Mouse (Mus musculus) ES-E14 (cell line): ENCODE measurements around the gene Pml. TPM values are rescaled to one million over a fixed set of nuclear protein-coding genes. Genes with fewer than 3 reads are reported as not detected.

Source experiments
- DNase-seq: peaks from one replicate; pipeline ENCODE4 v3.0.0-alpha.2; 2013; ENCODE audit warnings: low read depth, low spot score
- H3K27ac ChIP-seq: 2 replicates; pipeline ENCODE4 v1.5.1; 2012; ENCODE audit warnings: low read depth, mild to moderate bottlenecking, low read length, moderate library complexity, mixed read lengths; ENCODE audit not compliant: poor library complexity, insufficient read depth, severe bottlenecking
- H3K36me3 ChIP-seq: 2 replicates; pipeline ENCODE4 v1.6.1; 2012; ENCODE audit warnings: mild to moderate bottlenecking, low read length, moderate library complexity, mixed read lengths; ENCODE audit not compliant: control insufficient read depth, poor library complexity, insufficient read depth, severe bottlenecking
- H3K4me1 ChIP-seq, 2 experiments: fragments of 150-350 bp in 1 of 2; sonication (generic) in 1 of 2; 2 replicates each; pipeline ENCODE4 v1.6.1; 2012; ENCODE audit warnings: low read length in 2 of 2, mild to moderate bottlenecking in 1 of 2, mixed read lengths in 1 of 2; ENCODE audit not compliant: control insufficient read depth in 2 of 2, insufficient read depth in 2 of 2, poor library complexity in 1 of 2
- H3K4me3 ChIP-seq, 2 experiments: fragments of 150-350 bp in 1 of 2; sonication (generic) in 1 of 2; 2 replicates each; pipeline ENCODE4 v1.5.1; 2012; ENCODE audit warnings: low read length in 2 of 2, low read depth in 1 of 2, mild to moderate bottlenecking in 1 of 2, mixed read lengths in 1 of 2; ENCODE audit not compliant: insufficient read depth in 1 of 2, poor library complexity in 1 of 2, severe bottlenecking in 1 of 2
- H3K9ac ChIP-seq: 2 replicates; pipeline ENCODE4 v1.6.1; 2012; ENCODE audit warnings: low read depth, mild to moderate bottlenecking, low read length, mixed read lengths; ENCODE audit not compliant: poor library complexity, insufficient read depth, severe bottlenecking
- H3K9me3 ChIP-seq: fragments of 150-350 bp; sonication (generic); 2 replicates; pipeline ENCODE4 v1.6.1; 2012; ENCODE audit warnings: low read depth, mild to moderate bottlenecking, low read length; ENCODE audit not compliant: control insufficient read depth, insufficient read depth
- CHD2 ChIP-seq: IDR thresholded peaks from 2 replicates; pipeline ENCODE4 v1.6.1; 2014; ENCODE audit warnings: mild to moderate bottlenecking, low read depth, low read length, inconsistent platforms
- HCFC1 ChIP-seq: IDR thresholded peaks from 2 replicates; pipeline ENCODE4 v1.6.1; 2012; ENCODE audit warnings: low read length, inconsistent platforms, borderline replicate concordance; ENCODE audit not compliant: insufficient read depth
- MAFK ChIP-seq: IDR thresholded peaks from 2 replicates; pipeline ENCODE4 v1.6.1; 2014; ENCODE audit warnings: mild to moderate bottlenecking, low read depth, low read length, inconsistent platforms; ENCODE audit not compliant: insufficient read depth
- ZC3H11A ChIP-seq: IDR thresholded peaks from 2 replicates; pipeline ENCODE4 v1.6.1; 2012; ENCODE audit warnings: low read depth, mild to moderate bottlenecking, inconsistent platforms, low read length, borderline replicate concordance
- ZNF384 ChIP-seq: IDR thresholded peaks from 2 replicates; pipeline ENCODE4 v1.6.1; 2012; ENCODE audit warnings: low read depth, low read length, inconsistent platforms
- in situ Hi-C, 2 experiments: fragments of 600-800 bp; cut with MboI; formaldehyde crosslinking; loops; one replicate each; pipeline ENCODE4 v1.15.1; 2025; ENCODE audit warnings: low sequenced_read_pairs in 2 of 2, inconsistent platforms in 1 of 2; ENCODE audit not compliant: unreplicated experiment in 2 of 2
- total RNA-seq: library from RNA; depleted of rRNA; stranded (reverse); fragments of 300-350 nt; gene quantifications from 2 replicates; pipeline ENCODE4 v1.2.3, GENCODE M21; 2012

Gene Pml
- total RNA-seq, 1 experiment, result 72.6 TPM

GRCm38 (mm10) chr9:58278313-58278712 is 28.7 kb upstream of the Pml start:
- Histone ChIP-seq H3K4me3 (no peak overlapping the region), H3K4me1 (peaks cover 4 to 11% of the 10 kb centered on the region in 2 experiments; a peak in 2 of 4 replicates), H3K27ac (peak overlapping the region; percentile 100), H3K9me3 (no peaks in the 10 kb centered on the region), H3K36me3 (no peaks in the 10 kb centered on the region), H3K9ac (peak overlapping the region; percentile 52)
- no peak for TF ChIP-seq HCFC1
- no peak for TF ChIP-seq ZC3H11A
- TF ChIP-seq ZNF384, result no peak
- no peak for TF ChIP-seq CHD2
- TF ChIP-seq MAFK, result no peak
- in situ Hi-C loops, result no loop called here
- no peak for DNase-seq

- TF ChIP-seq ZNF384 (no peak), CHD2 (no peak), ZC3H11A (no peak), MAFK (no peak), HCFC1 (no peak)
- H3K4me3 ChIP-seq, result peak overlapping the region; percentile 30 to 64; a peak in 3 of 4 replicates
- peak overlapping the region; percentile 100 for H3K27ac ChIP-seq
- peaks cover 8 to 19% of the 10 kb centered on the region in 2 experiments; a peak in 3 of 4 replicates for H3K4me1 ChIP-seq
- DNase-seq, result no peak
- H3K36me3 ChIP-seq, result no peaks in the 10 kb centered on the region
- H3K9ac ChIP-seq, result peak overlapping the region; percentile 77
- in situ Hi-C loops, result no loop called here
- no peaks in the 10 kb centered on the region for H3K9me3 ChIP-seq
Observed at GRCm38 (mm10) chr9:58276346-58276745, 26.8 kb upstream of the Pml start.

DNA sequence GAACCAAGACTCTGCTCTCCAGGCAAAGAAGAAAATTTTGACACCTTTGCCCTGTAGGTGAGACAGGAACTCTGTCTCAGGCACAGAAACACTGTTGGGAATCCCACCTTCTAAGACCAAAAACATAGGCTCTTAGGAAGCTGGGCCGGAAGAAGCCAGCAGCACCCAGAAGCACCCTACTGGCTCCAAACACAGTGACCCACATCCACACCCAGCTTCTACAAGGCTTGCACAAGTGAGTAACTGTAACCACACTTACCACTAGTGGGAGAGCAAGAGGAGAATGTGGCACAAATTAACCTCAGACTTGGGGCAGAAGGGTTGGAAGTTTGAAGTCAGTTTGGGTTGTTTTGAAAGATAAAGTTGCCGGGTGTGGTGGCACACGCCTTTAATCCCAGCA is 26.2 kb upstream of the Pml start:
- H3K27ac ChIP-seq, result peak overlapping the region; percentile 100
- H3K9ac ChIP-seq, result peak overlapping the region; percentile 77

GRCm38 (mm10) chr9:58275115-58275774 is 25.7 kb upstream of the Pml start:
- H3K36me3 ChIP-seq, result no peaks in the 10 kb centered on the region
- H3K9ac ChIP-seq, result peak overlapping the region; percentile 77
- no peaks in the 10 kb centered on the region for H3K9me3 ChIP-seq
- in situ Hi-C loops, result no loop called here
- TF ChIP-seq ZC3H11A (no peak), MAFK (peak; percentile 62), ZNF384 (peak; percentile 86), CHD2 (no peak), HCFC1 (no peak)
- H3K4me3 ChIP-seq, result peak overlapping the region; percentile 3 to 64; a peak in 3 of 4 replicates
- H3K4me1 ChIP-seq, result peaks cover 11 to 19% of the 10 kb centered on the region in 2 experiments; a peak in 3 of 4 replicates
- peak overlapping the region; percentile 100 for H3K27ac ChIP-seq
- DNase-seq, result no peak

More for the DNA sequence above, 26.2 kb upstream of the Pml start:
- peaks cover 10 to 19% of the 10 kb centered on the region in 2 experiments; a peak in 3 of 4 replicates for H3K4me1 ChIP-seq
- H3K4me3 ChIP-seq, result peak overlapping the region; percentile 3 to 64; a peak in 3 of 4 replicates
- no peaks in the 10 kb centered on the region for H3K9me3 ChIP-seq
- TF ChIP-seq MAFK (no peak), HCFC1 (no peak), ZNF384 (no peak), CHD2 (no peak), ZC3H11A (no peak)
- DNase-seq, result no peak
- in situ Hi-C loops, result no loop called here
- H3K36me3 ChIP-seq, result no peaks in the 10 kb centered on the region
